Mouse (Mus musculus) CD8-positive naive resting alpha-beta T cell, adult 2 months (primary cell): ENCODE measurements around the gene Ube2q2.
"Not testable (repeated sequence)": the region's sequence is repeated elsewhere in the genome, so short reads cannot be mapped to it uniquely, and the experiment has no call there.

Experiments used
- DNase-seq, 2 experiments: peaks; one replicate each; pipeline ENCODE4 v3.0.0; 2022; ENCODE audit warnings: low read depth in 2 of 2, low spot score in 2 of 2

The Ube2q2 gene

GRCm38 (mm10) chr9:55236235-55237165, 87.8 kb downstream of the Ube2q2 start:
- no peak for DNase-seq

- DNase-seq: no peak
Observed at GRCm38 (mm10) chr9:55240852-55241251, 92.2 kb downstream of the Ube2q2 start.

GRCm38 (mm10) chr9:55241863-55242685, 93.4 kb downstream of the Ube2q2 start:
- peak in 1 of 2 experiments; percentile 10 for DNase-seq

GRCm38 (mm10) chr9:55243280-55243679, 94.6 kb downstream of the Ube2q2 start:
- no peak for DNase-seq

- no peak for DNase-seq
Observed at GRCm38 (mm10) chr9:55244079-55244478, 95.4 kb downstream of the Ube2q2 start.

- not testable (repeated sequence) for DNase-seq
Observed at GRCm38 (mm10) chr9:55245057-55245750, 96.5 kb downstream of the Ube2q2 start.

- no peak for DNase-seq
Observed at GRCm38 (mm10) chr9:55246440-55246839, 97.8 kb downstream of the Ube2q2 start.

GRCm38 (mm10) chr9:55246918-55247317, 98.3 kb downstream of the Ube2q2 start:
- DNase-seq: no peak

- no peak for DNase-seq
Observed at GRCm38 (mm10) chr9:55248465-55248864, 99.8 kb downstream of the Ube2q2 start.

- no peak for DNase-seq
Observed at GRCm38 (mm10) chr9:55250595-55251247, 102.1 kb downstream of the Ube2q2 start.

GRCm38 (mm10) chr9:55252097-55252496, 103.4 kb downstream of the Ube2q2 start:
- not testable (repeated sequence) for DNase-seq

GRCm38 (mm10) chr9:55253849-55254248, 105.2 kb downstream of the Ube2q2 start:
- DNase-seq: no peak

- no peak for DNase-seq
Observed at GRCm38 (mm10) chr9:55255056-55255455, 106.4 kb downstream of the Ube2q2 start.

GRCm38 (mm10) chr9:55255604-55256003, 107.0 kb downstream of the Ube2q2 start:
- DNase-seq: no peak

- no peak for DNase-seq
Observed at GRCm38 (mm10) chr9:55257105-55257504, 108.5 kb downstream of the Ube2q2 start.
